Mouse (Mus musculus) spleen, postnatal 36 days (tissue): ENCODE measurements around the gene Shank1.

Experiments used
- DNase-seq, 2 experiments: peaks; one replicate each; pipeline ENCODE4 v3.0.0; 2022; ENCODE audit warnings: low spot score in 2 of 2, mixed read lengths in 1 of 2

The Shank1 gene

GRCm38 (mm10) chr7:44373889-44374652 is 64.0 kb downstream of the Shank1 start:
- DNase-seq, result peak; percentile 90 to 92

DNA sequence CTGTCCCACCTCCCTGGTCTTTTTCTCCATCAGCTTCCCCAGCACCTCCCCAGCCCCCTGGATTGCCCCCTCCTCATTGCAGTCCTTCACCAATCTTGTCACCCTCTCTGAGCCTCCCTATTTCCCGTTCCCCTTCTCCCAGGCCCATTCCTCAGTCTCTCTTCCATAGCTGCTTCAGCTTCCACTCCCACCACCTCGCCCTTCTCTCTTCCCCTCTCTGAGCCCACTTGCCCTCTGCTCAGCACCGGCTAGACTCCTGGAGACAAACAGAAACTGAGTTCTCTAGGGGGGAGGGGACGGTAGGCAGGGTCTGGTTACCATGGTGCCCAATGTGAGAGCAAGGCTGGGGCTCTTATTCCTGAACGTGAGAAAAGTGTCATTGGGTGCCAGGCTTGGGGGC is 64.7 kb downstream of the Shank1 start:
- DNase-seq, result no peak

DNA sequence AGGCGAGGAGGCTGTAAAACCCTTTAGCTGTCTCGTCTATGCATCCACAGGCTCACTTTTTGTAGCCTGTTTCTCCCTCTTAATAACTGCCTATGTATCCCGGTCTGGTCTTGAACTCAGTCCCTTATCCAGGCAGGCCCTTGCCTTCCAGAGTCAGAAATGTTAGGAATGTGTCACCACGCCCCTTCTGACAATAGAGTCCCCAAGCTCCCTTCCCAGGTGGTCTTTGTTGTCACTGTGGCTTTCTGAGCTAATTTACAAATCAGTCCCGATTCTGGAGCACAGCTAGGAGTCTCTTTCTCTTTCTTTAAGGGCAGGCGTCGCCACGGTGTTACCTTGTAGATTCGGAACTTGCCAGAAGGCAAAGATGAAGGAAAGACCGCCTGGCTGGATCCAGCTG is 65.2 kb downstream of the Shank1 start:
- DNase-seq, result no peak

DNA sequence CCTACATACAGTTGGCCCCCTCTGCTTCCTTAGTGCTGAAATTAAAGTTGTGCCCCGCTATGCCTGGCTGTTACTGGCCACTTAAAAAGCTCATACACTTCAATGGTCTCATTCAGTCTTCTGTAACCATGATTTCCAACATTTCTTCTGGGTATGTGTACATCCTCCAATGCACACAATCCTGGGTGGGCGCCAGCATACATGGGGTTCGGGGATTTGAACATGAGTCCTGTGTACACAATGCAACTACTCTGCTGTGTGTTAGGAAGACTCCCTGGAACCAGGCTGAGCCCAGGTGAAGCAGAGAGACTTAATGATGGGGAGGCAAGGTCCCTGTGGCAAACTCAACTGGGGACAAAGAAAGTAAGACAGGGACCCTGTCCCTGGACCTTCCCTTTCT is 65.7 kb downstream of the Shank1 start:
- DNase-seq, result no peak

- DNase-seq, result no peak
These were observed 68.2 kb downstream of the Shank1 start for GRCm38 (mm10) chr7:44378290-44378689.

DNA sequence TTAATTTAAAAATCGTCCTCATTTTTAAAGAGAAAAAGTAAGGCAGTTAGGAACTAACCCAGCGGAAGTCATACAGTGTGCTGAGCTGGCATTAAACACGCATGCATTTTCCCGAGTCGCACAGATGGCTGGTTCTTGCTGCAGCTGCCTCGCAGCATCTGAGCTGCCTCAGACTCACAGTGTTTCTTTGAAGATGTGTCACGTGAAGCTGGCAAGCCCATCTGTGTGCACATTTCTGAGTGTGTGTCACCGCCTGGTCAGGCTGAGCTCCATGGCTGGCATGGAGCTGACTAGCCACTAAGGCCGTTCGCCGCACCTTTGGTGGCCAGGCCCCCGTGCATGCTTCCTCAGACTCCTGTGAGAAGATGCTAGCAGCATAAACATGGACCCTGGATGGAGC is 72.5 kb downstream of the Shank1 start:
- no peak for DNase-seq

DNA sequence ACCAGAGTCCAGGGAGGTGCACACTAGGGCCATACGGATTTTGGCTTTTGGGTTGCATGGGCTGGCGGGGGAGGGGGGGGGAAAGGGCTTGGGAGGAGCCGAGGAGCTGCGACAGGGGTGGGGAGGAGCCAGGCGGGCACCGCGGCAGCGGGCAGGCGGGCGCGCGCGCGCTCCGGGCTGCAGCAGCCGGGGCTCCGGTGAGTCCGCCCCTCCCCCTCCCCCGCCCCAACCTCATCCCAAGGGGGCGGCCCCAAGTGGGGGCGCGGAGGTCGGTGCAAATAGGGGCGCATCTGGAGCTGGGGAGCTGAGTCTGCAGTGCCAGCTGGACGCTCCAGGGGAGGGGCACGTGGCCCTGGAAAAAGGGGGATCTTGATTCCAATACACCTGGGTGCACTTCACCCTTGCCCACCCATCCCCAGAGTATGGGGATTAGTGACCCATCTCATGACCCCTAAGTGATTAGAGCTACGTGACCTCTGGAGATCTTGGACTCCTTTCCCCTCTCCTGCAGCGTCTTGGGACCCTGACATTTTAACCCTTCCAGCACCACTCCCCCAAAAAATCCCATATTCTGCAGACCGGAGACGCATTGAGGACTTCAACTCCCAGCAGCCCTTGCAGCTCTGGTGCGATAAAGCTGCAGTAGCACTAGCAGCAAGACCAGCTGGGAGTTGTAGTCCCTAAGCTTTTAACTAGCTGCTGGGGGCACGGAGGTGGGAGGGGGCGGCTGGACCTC is 74.1 kb downstream of the Shank1 start, which contains the start of gene Syt3:
TSS of gene Syt3 (plus strand) at position 123 of the 736 bp plus-strand sequence.
- DNase-seq, result peak in 1 of 2 experiments; percentile 25

DNA sequence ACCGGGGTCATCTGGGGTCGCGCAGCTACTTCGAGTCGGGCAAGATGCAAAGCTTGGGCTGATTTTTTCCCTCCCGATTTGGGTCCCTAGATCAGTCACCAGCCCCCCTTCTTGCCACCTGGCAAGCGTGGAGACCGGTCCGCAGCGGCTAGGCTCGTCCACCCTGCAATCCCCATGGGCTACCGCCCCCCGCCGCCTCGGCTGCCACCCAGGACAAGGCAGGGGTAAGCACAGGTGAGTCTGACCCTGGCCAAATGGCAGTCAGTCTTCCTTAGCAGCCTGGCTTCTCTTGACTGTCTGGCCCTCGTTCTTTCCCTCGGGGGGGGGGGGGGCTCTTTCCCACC is 74.6 kb downstream of the Shank1 start:
- DNase-seq, result no peak

GRCm38 (mm10) chr7:44385720-44386119 is 75.7 kb downstream of the Shank1 start, which contains the start of gene 1700008O03Rik:
Gene 1700008O03Rik, minus strand, starts transcription at chr7:44385820.
- DNase-seq, result no peak

GRCm38 (mm10) chr7:44391831-44392230 is 81.8 kb downstream of the Shank1 start:
- DNase-seq, result no peak

DNA sequence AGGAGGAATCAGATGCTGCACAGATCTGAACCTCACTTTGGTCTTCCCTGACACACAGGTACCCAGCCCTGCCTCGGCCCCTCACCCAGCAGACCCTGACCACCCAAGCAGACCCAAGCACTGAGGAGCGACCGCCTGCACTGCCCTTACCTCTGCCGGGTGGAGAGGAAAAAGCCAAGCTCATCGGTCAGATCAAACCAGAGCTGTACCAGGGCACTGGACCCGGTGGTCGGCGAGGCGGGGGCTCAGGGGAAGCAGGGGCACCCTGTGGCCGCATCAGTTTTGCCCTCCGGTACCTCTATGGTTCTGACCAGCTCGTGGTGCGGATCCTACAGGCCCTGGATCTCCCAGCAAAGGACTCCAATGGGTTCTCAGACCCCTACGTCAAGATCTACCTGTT is 82.3 kb downstream of the Shank1 start:
- DNase-seq, result no peak

DNA sequence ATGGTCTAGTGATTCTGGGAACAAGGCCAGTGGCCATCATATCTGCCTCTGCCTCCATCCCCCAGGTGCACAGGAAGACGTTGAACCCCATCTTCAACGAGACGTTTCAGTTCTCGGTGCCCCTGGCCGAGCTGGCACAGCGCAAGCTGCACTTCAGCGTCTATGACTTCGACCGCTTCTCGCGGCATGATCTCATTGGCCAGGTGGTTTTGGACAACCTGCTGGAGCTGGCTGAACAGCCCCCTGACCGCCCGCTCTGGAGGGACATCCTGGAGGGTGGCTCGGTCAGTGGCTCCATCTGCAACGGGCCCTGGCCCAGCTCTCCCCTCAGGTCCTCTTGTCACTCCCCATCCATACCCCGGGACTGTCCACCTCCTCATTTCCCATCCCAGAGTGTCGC is 83.2 kb downstream of the Shank1 start:
- no peak for DNase-seq

- DNase-seq, result peak; percentile 57 to 59
These were observed 88.5 kb downstream of the Shank1 start for GRCm38 (mm10) chr7:44398570-44398969.

DNA sequence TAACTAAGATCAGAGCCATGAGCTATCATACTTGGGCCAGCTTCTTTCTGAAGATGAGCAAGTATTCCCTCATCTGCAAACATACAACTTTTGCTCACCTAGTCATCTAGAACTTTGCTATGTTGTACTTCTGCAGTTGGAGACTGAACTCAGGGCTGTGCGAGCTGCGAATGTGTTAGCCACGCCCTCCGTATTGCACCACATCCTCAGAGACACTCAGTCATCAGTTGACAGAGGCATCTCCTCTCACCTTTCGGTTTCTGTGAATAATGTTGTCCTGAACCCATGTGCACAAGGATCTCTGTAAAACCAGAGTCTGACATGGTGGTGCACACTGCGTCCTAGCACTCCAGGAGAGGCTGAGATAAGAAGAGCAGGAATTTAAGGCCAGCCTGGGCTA is 91.6 kb downstream of the Shank1 start:
- no peak for DNase-seq

GRCm38 (mm10) chr7:44405346-44406014 is 95.4 kb downstream of the Shank1 start:
- DNase-seq, result peak; percentile 70 to 79

DNA sequence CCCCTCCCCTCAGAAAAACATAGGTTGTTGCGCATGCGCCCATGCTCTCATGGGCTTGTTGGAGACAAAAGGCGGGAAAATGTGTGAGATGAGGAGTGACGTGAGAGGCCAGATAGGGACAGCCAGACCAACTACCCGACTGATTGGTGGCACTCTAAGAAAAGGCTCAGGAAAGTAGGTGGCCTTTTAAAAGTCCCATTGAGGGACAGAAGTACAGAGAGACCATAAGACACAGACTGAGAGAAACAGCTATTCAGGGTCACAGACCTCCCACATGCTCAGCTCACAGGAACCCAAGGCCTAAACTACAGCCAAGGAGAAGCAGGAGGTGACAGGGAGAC is 95.9 kb downstream of the Shank1 start:
- no peak for DNase-seq
